Mouse (Mus musculus) T-helper 1 cell (primary cell): ENCODE measurements around the gene Plppr5.

Source experiments
- in situ Hi-C: fragments of 300-600 bp; cut with MboI, MseI; formaldehyde crosslinking; loops from one replicate; pipeline ENCODE4 v1.15.1; 2025; ENCODE audit warnings: high pct_unique_total_duplicates

Gene Plppr5

GRCm38 (mm10) chr3:117696350-117696749 lies 121.7 kb downstream of the Plppr5 start:
- in situ Hi-C loops, result no loop called here

GRCm38 (mm10) chr3:117708788-117709187 lies 134.2 kb downstream of the Plppr5 start:
- in situ Hi-C loops, result no loop called here

- in situ Hi-C loops, result no loop called here
Observed at GRCm38 (mm10) chr3:117716534-117717280, 142.1 kb downstream of the Plppr5 start.

- in situ Hi-C loops, result no loop called here
Observed at GRCm38 (mm10) chr3:117723390-117723789, 148.8 kb downstream of the Plppr5 start.

GRCm38 (mm10) chr3:117724521-117724920 lies 149.9 kb downstream of the Plppr5 start:
- in situ Hi-C loops, result no loop called here

DNA sequence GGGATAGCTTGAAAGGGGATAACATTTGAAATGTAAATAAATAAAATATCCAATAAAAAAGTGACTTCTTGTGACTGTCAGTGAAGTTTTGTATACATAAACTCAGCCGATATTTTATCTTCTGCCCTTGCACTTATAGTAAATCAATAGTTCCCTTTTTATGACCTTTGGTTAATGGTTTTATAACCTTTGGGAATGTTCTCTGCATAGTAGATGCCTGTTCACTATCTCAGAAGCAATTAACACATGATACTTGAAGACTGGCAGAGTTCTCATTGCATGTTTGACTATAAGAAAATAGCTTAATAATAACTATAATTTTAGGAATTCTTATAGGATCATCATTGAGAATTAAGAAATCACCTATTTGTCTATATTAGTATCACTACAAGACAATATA lies 150.9 kb downstream of the Plppr5 start:
- in situ Hi-C loops, result no loop called here

DNA sequence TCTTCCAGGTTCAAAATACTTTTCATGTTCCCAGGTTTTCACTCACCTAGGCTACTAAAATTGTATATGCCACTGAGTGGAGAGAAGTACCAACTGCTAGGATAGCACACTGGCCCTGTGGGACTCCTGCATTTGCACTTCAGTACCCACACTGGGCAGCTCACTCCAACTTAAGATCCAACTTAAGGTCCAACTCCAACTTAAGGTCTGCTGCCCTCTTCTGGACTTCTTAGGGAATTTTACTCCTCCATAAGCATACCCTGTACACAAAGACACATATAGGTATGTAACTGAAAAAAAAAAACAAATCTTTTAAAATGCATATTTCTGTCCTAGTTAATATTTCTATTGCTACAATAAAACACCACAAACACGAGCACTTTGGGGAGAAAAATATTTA lies 153.5 kb downstream of the Plppr5 start:
- in situ Hi-C loops, result no loop called here

- in situ Hi-C loops, result no loop called here
Observed at GRCm38 (mm10) chr3:117729121-117730072, 154.8 kb downstream of the Plppr5 start.

DNA sequence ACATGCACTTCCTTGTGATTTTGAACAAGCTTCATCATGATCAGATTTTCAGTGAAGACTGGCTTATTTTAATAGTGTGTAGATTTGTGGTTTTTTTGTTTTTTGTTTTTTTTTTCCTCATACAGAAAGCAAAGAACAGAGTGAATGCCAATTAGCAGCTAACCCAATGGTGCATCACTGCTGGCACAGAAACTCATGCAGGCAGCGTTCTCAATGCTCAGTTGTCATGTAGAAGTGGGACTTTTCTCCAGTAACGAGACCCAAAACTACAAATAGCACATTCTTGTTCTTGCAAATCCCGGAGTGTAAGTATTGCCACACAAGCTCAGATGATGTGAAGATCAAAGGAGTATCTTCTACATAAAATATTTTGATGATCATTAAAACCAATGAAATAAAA lies 156.9 kb downstream of the Plppr5 start:
- in situ Hi-C loops, result no loop called here

- in situ Hi-C loops, result no loop called here
Observed at GRCm38 (mm10) chr3:117732661-117733060, 158.0 kb downstream of the Plppr5 start.
